Mouse (Mus musculus): ENCODE data around the gene Vps25. TPM values are rescaled to one million over a fixed set of nuclear protein-coding genes. Genes with fewer than 3 reads are reported as not detected.

Gene Vps25
- 10 to 100 TPM in 25 of 26 experiments, 1 to 10 TPM in 1; 9.8 to 44.0 (median 19.6) TPM for total RNA-seq (2018; cell fraction: chromatin; rRNA removed)
- 100 to 1,000 TPM in 12 of 26 experiments, 10 to 100 TPM in 14; 68.0 to 116 (median 98.2) TPM for total RNA-seq (2018; cell fraction: cytosol; rRNA removed)
- total RNA-seq (2018; cell fraction: nucleus; rRNA removed) = 10 to 100 TPM; 16.4 to 74.0 (median 35.8) TPM
- polyA plus RNA-seq (2018) = 90.9 to 128 TPM (median 115 TPM) in 3 replicates

GRCm38 (mm10) chr11:101253613-101254389, at the start of gene Vps25:
Gene Vps25, plus strand, starts transcription at chr11:101253707.
- H3K27ac ChIP-seq = peak within 1 kb of the TSS; percentile 62
- H3K79me2 ChIP-seq (ENCODE audit: inconsistent target) = no peaks in the 10 kb centered on the region; the same call in 1 of the 2 replicates
- peak within 1 kb of the TSS; percentile 89 for H3K4me3 ChIP-seq (ENCODE audit: inconsistent target)
- WGBS (ENCODE audit: missing documents) = 1% methylated on average over 40 of the region's 40 CpGs
- peaks cover 22% of the 10 kb centered on the region; the same call in 1 of the 2 replicates for H3K36me3 ChIP-seq (ENCODE audit: inconsistent target)

- 48% methylated on average over 3 of the region's 3 CpGs for WGBS (ENCODE audit: missing documents)
- no peak overlapping the region for H3K27ac ChIP-seq
- no peaks in the 10 kb centered on the region for H3K79me2 ChIP-seq (ENCODE audit: inconsistent target)
- peaks cover 85% of the 10 kb centered on the region for H3K36me3 ChIP-seq (ENCODE audit: inconsistent target)
- no peak overlapping the region for H3K4me3 ChIP-seq (ENCODE audit: inconsistent target)
These were observed 41.5 kb upstream of the Vps25 start for GRCm38 (mm10) chr11:101211970-101212369.

- H3K4me3 ChIP-seq (ENCODE audit: inconsistent target) = no peak overlapping the region
- H3K36me3 ChIP-seq (ENCODE audit: inconsistent target) = peaks cover 64% of the 10 kb centered on the region
- 91% methylated on average over 5 of the region's 5 CpGs for WGBS (ENCODE audit: missing documents)
- H3K79me2 ChIP-seq (ENCODE audit: inconsistent target) = peaks cover 35% of the 10 kb centered on the region
- H3K27ac ChIP-seq = no peak overlapping the region
These were observed 36.6 kb upstream of the Vps25 start for GRCm38 (mm10) chr11:101216936-101217335.

GRCm38 (mm10) chr11:101218436-101219055, 35.0 kb upstream of the Vps25 start:
- Histone ChIP-seq H3K4me3 (ENCODE audit: inconsistent target) (no peak overlapping the region), H3K36me3 (ENCODE audit: inconsistent target) (peaks cover 53% of the 10 kb centered on the region), H3K27ac (no peak overlapping the region), H3K79me2 (ENCODE audit: inconsistent target) (peaks cover 51% of the 10 kb centered on the region)
- WGBS (ENCODE audit: missing documents) = 91% methylated on average over 10 of the region's 10 CpGs

- peaks cover 74% of the 10 kb centered on the region for H3K79me2 ChIP-seq (ENCODE audit: inconsistent target)
- H3K36me3 ChIP-seq (ENCODE audit: inconsistent target) = peaks cover 30% of the 10 kb centered on the region
- H3K4me3 ChIP-seq (ENCODE audit: inconsistent target) = no peak overlapping the region
- 77% methylated on average over 2 of the region's 2 CpGs for WGBS (ENCODE audit: missing documents)
- no peak overlapping the region for H3K27ac ChIP-seq
These were observed 32.7 kb upstream of the Vps25 start for GRCm38 (mm10) chr11:101220853-101221252.

- H3K36me3 ChIP-seq (ENCODE audit: inconsistent target) = peaks cover 24% of the 10 kb centered on the region
- H3K4me3 ChIP-seq (ENCODE audit: inconsistent target) = no peak overlapping the region
- H3K79me2 ChIP-seq (ENCODE audit: inconsistent target) = peaks cover 75% of the 10 kb centered on the region
- no peak overlapping the region for H3K27ac ChIP-seq
- 42% methylated on average over 8 of the region's 8 CpGs for WGBS (ENCODE audit: missing documents)
These were observed 32.1 kb upstream of the Vps25 start for GRCm38 (mm10) chr11:101221306-101221986.

GRCm38 (mm10) chr11:101224337-101224736, 29.2 kb upstream of the Vps25 start:
- WGBS (ENCODE audit: missing documents) = 63% methylated on average over 3 of the region's 3 CpGs
- Histone ChIP-seq H3K79me2 (ENCODE audit: inconsistent target) (peaks cover 66% of the 10 kb centered on the region), H3K36me3 (ENCODE audit: inconsistent target) (no peaks in the 10 kb centered on the region), H3K4me3 (ENCODE audit: inconsistent target) (no peak overlapping the region), H3K27ac (no peak overlapping the region)

- peaks cover 54% of the 10 kb centered on the region for H3K79me2 ChIP-seq (ENCODE audit: inconsistent target)
- H3K27ac ChIP-seq = 0 out of 2 replicates have a peak overlapping the region, but pooled peaks have one; percentile 7
- 21% methylated on average over 25 of the region's 25 CpGs for WGBS (ENCODE audit: missing documents)
- peak overlapping the region; percentile 75 for H3K4me3 ChIP-seq (ENCODE audit: inconsistent target)
- no peaks in the 10 kb centered on the region for H3K36me3 ChIP-seq (ENCODE audit: inconsistent target)
These were observed 28.0 kb upstream of the Vps25 start for GRCm38 (mm10) chr11:101225331-101226064.

GRCm38 (mm10) chr11:101226065-101226701, 27.3 kb upstream of the Vps25 start, which contains the start of gene Ezh1:
Gene Ezh1, minus strand, starts transcription at chr11:101226463.
- Histone ChIP-seq H3K36me3 (ENCODE audit: inconsistent target) (no peaks in the 10 kb centered on the region), H3K79me2 (ENCODE audit: inconsistent target) (peaks cover 48% of the 10 kb centered on the region), H3K4me3 (ENCODE audit: inconsistent target) (peak within 1 kb of the TSS; percentile 75), H3K27ac (0 out of 2 replicates have a peak within 1 kb of the TSS, but pooled peaks have one; percentile 7)
- 2% methylated on average over 54 of the region's 56 CpGs for WGBS (ENCODE audit: missing documents)

GRCm38 (mm10) chr11:101229361-101229900, 24.1 kb upstream of the Vps25 start:
- Histone ChIP-seq H3K36me3 (ENCODE audit: inconsistent target) (no peaks in the 10 kb centered on the region), H3K79me2 (ENCODE audit: inconsistent target) (peaks cover 15% of the 10 kb centered on the region), H3K4me3 (ENCODE audit: inconsistent target) (no peak overlapping the region), H3K27ac (no peak overlapping the region)
- 66% methylated on average over 8 of the region's 8 CpGs for WGBS (ENCODE audit: missing documents)

- Histone ChIP-seq H3K4me3 (ENCODE audit: inconsistent target) (no peak overlapping the region), H3K27ac (no peak overlapping the region), H3K36me3 (ENCODE audit: inconsistent target) (no peaks in the 10 kb centered on the region), H3K79me2 (ENCODE audit: inconsistent target) (peaks cover 9% of the 10 kb centered on the region)
- WGBS (ENCODE audit: missing documents) = 84% methylated on average over 2 of the region's 2 CpGs
These were observed 23.4 kb upstream of the Vps25 start for GRCm38 (mm10) chr11:101230061-101230511.

- 93% methylated on average over 5 of the region's 5 CpGs for WGBS (ENCODE audit: missing documents)
- Histone ChIP-seq H3K36me3 (ENCODE audit: inconsistent target) (no peaks in the 10 kb centered on the region), H3K79me2 (ENCODE audit: inconsistent target) (peaks cover 4% of the 10 kb centered on the region), H3K4me3 (ENCODE audit: inconsistent target) (peak overlapping the region; percentile 47; the same call in 1 of the 2 replicates), H3K27ac (no peak overlapping the region)
These were observed 23.0 kb upstream of the Vps25 start for GRCm38 (mm10) chr11:101230526-101230925.

Measured in macrophage (primary cell).